Mouse (Mus musculus): ENCODE data around the gene Gm37596.
"Not testable (repeated sequence)": the region's sequence is repeated elsewhere in the genome, so short reads cannot be mapped to it uniquely, and the experiment has no call there.

Gm37596 gene

DNA sequence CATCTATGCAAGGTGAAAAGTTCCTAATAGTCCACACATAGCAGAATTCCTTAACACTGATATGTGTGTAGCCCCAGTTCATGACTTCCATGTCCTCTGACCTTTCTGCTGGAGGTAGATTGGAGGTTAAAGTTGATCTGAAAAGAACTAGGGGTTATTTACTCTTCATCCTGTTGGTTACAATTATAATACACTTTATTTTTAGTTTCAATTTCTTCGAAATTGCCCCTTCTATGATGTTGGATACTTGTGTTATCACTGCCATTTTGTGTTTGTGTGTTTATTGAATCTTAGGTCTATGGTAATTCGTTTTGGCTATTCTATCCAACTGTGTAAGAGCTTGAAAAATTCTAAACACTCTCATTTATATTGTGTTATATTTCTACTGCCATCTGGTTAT, at the start of gene Gm37596:
TSS of gene Gm37596 (minus strand) at position 101 of the 400 bp plus-strand sequence.
- not testable (repeated sequence) for DNase-seq (ENCODE audit: low spot score)

DNA sequence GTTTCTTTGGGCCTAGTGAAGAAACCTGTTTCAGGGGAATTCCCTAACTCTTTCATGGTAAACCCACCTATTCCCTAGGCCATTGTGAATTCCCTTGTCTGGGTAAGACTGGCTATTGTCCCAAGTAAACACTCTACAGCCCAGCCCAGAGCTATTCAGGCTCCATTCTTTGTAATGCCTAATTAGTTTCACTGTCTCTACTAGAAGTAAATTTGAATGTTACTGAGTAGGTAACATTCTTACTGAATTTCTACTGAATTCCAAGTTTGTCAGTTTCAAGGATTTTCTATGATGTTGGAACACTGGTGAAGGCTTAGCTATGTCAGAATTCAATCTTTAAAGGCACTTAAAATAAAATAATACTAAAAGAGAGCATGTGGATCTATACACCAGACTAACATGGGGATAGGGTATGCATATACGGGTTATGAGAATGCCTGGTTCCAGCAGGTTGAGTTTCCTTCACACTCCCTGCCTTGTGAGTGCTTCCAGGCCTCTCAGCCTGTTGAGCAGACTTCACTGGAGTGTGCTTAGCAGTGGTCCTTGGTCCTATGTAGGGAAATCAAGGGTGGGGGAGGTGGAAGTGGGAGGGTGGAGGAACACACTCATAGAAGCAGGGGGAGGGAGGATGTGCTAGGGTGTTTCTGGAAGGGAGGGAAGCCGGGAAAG, 16.2 kb upstream of the Gm37596 start:
- not testable (repeated sequence) for DNase-seq (ENCODE audit: low spot score)

DNA sequence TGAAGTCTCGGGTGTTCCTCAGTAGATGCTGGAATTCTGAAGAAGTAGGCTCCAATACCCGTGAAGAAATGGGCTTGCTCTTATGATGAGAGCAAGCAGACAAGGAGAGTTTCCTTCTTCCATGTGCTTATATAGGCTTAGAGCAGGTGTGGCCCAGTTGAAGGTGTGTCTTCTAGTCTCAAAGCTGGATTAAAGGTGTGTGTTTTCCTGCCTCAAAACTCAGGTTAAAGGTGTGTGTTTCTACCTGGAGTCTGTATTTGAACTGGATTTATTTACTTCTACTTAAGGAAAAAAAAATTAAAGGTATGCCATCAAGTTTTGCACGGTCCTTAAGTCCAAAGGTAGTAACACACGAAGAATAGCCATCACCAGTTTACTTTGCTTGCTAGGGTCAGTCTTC, 16.7 kb downstream of the Gm37596 start, which contains the start of gene Tdpoz1:
TSS of gene Tdpoz1 (minus strand) at position 101 of the 400 bp plus-strand sequence.
- DNase-seq (ENCODE audit: low spot score), result not testable (repeated sequence)

DNA sequence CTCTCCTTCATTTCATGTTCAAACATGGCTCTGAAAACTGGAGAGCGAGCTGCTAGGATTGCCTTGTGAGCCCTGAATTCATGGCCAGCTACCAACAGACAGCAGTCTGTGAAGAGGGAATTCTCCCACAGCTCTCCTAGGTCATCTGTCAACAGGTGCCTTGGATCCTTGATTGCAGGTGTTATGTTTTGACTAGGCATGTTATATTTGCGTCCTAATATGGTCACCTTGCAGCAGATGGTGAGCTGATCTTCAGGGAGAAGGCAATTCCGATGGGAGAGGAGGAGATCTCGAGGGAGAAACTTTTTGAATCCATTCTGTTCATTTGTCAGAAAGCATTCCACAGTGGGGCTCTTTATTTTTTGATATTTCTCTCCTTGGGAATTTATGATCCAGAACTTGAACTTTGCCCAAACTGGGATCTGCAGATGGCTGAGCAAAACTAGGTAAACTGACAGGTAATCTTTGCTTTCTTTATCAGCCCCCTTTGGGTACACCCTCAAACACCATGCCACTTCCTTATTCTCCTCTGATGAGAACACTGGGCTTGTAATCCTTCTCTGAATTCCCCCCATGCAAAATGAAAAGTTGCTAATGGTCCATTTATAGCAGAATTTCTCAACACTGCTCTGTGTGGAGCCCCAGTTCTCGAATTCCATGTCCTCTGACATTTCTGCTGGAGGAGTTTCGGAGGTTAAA, 21.9 kb downstream of the Gm37596 start:
- DNase-seq (ENCODE audit: low spot score), result not testable (repeated sequence)

DNA sequence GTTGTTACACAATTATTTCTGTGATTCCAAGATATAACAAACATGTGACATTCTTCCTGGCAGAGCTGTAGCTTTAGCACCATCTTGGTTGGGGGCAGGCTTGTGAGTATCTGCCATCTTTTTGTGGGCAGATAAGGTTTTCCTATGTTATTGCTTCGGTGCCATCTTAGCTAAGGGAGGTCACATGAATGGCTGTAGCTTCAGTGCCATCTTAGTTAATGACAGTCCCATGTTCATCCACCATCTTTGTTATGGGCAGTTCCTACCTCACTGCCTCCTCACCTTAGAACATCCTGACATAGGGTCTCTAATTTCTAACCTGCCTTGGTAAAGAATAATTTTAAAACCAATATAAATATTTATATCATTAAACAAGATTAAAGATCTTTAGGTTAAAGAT, 38.6 kb downstream of the Gm37596 start:
- no peak for DNase-seq (ENCODE audit: low spot score)

DNA sequence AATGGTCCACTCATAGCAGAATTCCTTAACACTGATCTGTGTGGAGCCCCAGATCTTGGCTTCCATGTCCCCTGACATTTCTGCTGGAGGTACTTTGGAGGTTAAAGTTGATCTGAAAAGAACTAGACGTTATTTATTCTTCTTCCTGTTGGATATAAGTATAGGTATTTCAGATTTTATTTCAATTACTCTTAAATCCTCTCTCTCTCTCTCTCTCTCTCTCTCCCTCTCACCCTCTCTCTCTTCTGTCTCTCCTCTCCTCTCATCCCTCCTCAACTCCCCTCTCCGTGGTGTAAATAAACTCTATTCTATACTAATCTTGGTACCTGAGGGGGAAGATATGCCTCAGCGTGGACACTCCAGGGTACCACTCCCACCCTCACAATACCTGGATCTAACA, 40.3 kb downstream of the Gm37596 start, which contains the start of gene Tdpoz2:
TSS of gene Tdpoz2 (minus strand) at position 101 of the 400 bp plus-strand sequence.
- no peak for DNase-seq (ENCODE audit: low spot score)
